Mouse (Mus musculus): ENCODE measurements around the gene Trap1.

DNA sequence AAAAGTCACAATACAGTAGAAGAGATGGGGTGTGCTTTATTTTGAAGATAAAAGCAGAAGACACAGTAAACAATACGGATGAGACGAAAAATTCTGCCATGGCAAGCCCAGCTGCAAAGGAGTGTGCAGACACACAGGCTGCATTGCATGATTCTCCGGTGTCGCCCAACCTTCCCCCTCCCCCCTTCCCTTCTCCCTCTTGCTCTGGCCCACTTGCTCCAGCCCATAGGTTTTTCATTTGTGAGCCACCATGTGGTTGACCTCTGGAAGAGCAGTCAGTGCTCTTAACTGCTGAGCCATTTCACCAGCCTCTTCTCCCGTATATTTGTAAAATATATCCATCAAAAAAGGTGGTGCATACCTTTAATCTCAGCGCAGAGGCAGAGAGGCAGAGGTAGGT lies 3.3 kb downstream of the Trap1 start:
- TF ChIP-seq CTCF (IDR thresholded peaks at IDR 0.05; ENCODE audit: extremely low read depth, insufficient read depth, low read length) (no peak), POLR2A (IDR thresholded peaks at IDR 0.05; ENCODE audit: extremely low read depth, insufficient read depth, low read length) (no peak)

Measured in cortical plate, adult 2 months (tissue).